Mouse (Mus musculus) 416B (cell line): ENCODE results near the gene Grb7.

Experiments
- DNase-seq: peaks from one replicate; pipeline ENCODE4 v3.0.0; 2011; ENCODE audit warnings: low read depth

The Grb7 gene

DNA sequence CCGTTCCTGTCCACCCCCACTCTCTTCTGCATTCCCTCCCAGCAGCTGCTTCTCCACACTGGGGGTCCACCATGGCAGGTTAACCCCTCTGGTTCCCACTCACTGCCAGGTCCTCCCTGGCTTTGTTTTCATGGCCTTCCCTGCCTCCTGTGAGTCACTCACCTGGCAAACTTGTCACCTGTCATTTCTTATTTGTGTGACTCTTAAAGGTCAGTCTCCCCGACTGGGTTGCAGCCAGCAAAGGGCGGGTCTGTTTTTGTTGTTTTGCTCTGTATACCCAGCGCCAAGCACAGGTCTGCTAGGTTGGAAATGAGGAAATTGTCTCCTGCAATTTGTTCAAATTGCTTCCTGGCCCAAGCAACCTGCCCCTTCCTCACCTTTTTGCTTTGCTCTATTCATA lies 515 bp upstream of the Grb7 start:
- no peak for DNase-seq

DNA sequence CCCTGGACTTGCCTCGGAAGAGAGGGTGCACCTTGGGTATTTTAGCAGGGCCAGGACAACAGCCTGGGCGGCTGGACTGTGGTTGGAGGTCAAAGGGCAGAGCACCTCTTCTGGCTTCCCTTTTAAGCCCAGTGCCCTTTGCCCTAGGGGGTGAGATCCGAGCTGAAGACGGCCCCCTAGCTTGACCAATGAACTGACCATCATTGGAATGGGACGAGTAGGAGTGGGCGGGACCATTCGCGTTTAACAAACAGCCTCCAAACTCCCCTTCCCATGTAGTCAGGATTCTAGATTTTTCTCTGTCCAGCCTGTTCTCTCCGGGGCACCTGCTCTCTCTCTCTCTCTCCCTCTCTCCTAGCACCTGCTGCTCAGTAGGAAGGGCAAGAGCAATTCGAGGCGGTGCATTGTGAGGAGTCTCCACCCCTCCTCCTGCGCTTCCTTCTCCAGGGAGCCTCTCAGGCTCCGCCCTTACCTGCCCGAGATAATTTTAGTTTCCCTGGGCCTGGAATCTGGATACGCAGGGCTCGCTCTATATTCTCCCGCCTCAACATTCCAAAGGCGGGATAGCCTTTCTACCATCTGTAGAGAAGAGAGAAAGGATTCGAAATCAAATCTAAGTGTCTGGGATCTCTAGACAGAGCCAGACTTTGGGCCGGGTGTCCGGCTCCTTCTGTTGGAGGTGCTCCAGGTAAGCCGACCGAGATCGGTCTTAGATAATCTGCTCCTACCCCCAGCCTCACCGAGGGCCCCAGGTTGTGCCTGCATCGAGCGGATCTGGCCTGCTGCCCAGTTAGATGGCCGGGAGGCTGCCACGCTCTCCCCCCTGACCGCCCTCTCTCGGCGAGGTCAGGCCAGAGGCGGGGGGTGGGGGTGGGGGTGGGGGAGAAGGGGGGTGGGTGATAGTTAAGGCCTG lies 624 bp downstream of the Grb7 start:
- DNase-seq, result no peak

- DNase-seq, result no peak
Measured at GRCm38 (mm10) chr11:98447475-98447834, 1.3 kb downstream of the Grb7 start.

- DNase-seq, result peak; percentile 51
Measured at GRCm38 (mm10) chr11:98448191-98448790, 2.1 kb downstream of the Grb7 start.

GRCm38 (mm10) chr11:98449419-98449818 lies 3.2 kb downstream of the Grb7 start:
- no peak for DNase-seq

DNA sequence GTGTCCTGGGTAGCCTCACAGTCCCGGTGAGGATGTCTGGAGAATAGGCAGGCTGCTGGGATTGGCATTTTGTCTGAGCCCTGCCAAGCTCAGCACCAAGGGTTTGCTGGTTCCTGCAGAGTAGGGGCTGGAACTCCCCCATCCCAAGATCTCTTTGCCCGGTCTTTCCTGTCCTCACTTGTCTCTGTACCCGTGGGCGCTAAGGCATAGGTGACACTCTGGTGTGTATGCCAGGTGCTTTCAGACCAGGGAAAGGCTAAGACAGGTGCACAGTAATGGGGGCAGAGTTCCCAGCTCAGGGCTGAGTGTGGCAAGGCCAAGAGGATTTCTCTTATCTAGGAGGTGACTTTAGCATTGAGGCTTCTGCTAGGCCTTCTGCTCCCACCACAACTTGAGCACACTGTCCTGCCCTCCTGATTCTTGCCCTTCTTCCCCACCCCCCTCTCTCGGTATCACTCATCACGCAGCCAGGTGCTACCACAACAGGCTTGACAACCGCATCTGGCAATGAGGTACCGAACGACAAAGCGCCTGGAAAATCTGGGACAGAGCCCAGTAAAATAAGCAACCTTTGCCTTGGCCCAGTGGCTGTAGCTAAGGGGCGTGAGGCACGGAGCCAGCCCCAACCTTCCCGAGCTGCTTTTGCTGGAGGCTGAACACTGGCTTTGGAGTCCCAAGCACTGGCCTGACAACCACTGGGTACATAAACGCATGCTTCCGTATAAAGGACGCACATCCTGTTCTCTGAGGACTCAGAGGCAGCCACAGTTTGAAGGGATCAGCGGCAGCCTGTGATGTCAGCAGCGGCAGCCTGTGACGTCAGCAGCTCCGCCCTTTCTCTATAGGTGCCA lies 4.0 kb downstream of the Grb7 start:
- no peak for DNase-seq

DNA sequence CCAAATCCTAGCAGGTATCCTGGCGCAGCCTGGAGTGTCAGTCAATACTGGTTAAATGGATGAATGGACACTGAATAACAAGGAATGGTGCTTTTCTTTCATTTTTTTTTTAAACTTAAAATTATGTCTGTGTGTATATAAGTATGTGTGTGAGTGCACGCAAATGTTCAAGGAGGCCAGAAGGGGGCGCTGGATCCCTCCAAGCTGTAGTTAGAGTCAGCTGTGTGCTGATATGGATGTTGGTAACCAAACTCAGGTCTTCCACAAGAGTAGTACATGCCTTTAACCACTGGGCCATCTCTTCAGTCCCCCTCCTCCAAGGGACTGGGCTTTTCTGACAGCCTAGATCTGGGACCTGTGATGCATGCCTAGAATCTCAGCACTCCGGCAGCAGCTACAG lies 9.3 kb downstream of the Grb7 start:
- DNase-seq, result peak; percentile 51

- no peak for DNase-seq
Measured at GRCm38 (mm10) chr11:98456545-98456944, 10.4 kb downstream of the Grb7 start.

DNA sequence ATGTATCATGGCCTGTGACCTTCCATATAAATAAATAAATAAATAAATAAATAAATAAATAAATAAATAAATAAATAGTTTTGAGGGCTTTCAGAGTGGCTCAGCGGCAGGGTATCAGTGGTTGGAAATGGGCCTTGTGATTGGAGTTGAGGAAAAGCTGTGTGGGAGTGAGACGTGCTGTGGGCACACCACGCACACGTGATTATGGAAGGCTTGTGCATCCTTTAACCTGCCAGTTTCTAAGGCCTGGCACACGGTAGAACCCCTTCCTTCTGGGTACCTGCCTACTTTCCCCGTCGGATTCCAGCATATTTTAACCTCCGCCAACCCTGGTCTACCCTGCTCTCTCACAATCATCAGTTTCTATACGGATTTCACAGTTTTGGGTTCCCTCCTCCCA lies 10.8 kb downstream of the Grb7 start:
- no peak for DNase-seq

DNA sequence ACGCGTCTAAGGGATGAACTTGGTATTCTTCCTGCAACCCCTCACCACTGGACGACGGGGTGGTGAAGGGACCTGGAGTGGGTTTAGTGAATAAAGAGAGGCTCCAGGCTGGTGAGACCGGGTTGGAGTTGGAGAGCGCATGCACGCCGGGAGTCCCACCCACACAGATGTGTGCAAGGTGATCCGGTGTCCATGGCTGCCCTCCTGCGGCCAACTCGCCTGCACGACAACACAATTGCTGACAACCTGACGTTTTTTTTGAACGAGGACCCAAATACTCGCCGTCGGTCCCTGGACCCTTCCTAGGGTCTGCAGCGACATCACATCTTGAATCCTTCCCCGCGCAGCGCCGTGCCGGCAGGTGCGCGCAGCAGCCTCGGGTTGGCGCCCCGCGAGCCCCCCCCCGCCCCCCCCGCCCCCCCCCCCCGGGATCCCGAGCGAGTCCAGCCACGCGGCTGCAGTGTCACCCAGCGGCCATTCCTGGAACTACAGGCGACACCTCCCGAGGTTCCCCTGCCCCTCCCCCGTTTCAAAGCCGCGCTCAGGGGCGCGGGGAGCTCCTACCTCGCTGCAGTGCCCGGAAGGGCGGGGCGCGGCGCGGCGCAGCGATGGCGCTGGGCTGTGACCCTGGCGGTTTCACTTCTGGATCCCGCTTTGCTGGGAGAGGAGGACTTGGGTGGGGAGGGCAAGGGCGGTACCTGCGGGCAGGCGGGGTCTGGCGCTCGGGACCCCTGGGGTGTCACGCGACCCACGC lies 11.3 kb downstream of the Grb7 start:
- DNase-seq, result peak; percentile 83

DNA sequence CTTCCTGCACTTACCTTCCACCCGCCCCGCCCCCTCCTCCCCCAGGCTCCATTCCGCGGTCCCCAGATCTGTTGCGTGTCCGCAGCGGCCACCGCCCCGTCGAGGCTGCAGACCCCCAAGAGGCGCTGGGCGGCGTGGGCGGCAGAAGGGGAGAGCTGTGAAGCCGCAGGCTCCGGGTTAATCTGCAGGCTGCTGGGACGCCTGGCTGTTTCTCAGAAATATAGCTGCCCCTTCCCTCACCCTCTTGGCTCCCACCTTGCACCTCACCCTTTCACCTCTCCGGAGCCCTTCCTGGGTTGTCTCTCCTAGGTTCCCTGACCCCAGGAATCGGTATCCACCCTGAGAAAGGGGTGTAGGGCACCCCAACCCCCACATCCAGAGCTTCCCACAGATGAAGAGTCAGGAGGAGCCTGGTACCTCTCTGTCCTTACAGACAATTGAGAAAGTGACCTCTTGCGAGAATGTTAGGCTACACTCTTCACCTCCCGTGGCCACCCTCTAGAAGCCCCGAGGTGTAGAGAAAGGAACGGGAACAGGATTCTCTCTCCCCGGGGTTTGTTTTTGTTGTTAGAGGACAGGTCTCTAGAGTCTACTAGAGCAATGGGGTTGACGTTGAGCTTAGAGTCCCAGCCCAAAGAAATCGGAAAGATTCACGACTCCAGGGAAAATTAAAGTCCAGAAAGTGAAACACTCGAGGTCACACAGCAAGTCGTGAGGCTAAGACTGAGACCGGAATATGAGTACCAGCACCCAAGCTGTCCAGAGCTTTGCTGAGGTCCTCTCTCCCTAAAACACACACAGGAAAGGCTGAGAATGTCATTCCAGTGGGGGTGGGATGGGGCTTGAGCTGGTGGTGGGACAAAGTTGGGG lies 12.2 kb downstream of the Grb7 start:
- DNase-seq, result no peak

GRCm38 (mm10) chr11:98459071-98459741 lies 13.0 kb downstream of the Grb7 start:
- DNase-seq, result no peak

DNA sequence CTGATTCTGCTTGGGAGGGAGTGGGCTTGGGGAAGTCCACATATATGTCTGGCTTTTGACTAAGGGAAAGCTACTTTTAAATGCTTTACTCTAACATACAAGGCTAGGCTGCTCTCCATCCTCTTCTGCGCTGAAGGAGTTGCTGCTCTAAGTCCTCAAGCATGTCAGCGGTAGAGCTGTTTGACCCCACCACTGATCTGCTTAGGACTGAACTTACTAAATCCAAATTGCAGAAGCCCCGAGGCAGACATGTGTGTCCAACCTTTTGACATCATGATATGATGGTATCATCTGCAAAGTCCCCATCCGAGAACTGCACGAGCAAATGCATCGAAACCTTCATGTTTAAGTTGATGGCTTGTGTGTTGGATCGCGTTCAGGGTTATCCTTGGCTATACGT lies 13.7 kb downstream of the Grb7 start:
- DNase-seq, result no peak

GRCm38 (mm10) chr11:98461109-98461720 lies 15.0 kb downstream of the Grb7 start:
- peak; percentile 56 for DNase-seq

GRCm38 (mm10) chr11:98462255-98462654 lies 16.1 kb downstream of the Grb7 start:
- DNase-seq, result no peak

- DNase-seq, result no peak
Measured at GRCm38 (mm10) chr11:98463911-98464310, 17.7 kb downstream of the Grb7 start.

DNA sequence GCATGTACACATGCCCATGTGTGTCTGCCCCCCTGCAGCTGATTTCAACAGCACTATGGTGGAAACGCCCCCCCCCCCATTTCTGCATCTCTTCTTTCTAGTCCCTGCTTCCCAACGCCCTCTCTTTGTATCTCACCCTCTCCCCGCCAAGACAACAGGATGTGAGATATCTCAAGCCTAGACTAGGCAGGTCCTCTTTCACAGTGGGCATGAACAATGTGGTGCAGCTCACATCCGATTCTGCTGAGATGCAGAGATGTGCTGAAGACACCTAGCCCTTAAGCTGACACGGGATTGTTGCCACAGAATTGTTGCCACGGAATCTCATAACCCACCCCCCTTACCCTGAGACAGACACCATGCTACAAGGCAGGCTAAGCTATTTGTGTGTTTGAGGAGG lies 18.3 kb downstream of the Grb7 start:
- no peak for DNase-seq

DNA sequence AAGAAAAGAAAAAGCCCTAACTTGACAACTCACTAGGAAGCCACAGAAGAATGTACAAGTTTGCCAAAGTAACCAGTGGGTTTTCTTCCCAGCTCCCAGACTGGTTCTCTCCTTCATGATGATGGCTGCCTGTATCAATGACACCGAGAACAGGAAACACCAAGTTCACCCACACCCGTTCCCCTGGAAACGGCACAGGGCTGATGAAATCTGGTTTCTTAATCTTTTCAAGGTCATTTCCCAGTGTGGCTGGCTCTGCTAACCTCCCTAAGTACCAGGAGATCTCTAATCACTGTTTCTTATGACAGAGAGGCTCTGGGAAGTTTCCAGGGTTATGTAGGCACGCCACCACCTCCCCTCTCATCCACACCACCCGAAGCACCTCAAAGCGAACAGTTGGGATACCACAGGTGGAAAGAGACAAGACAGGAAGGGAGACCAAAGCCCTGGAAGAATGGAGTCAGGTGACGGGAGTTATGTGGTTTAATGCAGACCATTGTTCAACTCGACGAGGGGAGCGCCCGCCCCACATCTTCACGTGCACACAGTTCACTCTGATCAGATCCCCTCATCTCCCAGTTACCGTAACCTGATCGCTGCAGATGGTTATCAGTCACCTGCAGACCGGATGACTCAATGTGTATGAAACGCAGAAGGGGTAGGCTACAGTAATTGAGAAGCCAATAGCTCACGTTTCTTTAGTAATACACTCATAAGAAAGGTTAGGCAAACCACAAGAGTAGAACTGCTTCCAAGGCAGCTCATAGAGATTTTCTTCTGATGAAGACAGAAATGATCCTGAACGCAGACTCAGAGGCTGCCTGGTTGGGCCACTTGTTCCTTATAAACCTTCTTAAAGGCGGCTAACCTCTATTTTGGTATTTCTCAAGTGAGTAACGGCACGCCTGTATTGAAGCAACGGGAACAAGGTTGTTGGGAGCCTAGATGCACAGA lies 23.8 kb downstream of the Grb7 start:
- DNase-seq, result peak; percentile 84

DNA sequence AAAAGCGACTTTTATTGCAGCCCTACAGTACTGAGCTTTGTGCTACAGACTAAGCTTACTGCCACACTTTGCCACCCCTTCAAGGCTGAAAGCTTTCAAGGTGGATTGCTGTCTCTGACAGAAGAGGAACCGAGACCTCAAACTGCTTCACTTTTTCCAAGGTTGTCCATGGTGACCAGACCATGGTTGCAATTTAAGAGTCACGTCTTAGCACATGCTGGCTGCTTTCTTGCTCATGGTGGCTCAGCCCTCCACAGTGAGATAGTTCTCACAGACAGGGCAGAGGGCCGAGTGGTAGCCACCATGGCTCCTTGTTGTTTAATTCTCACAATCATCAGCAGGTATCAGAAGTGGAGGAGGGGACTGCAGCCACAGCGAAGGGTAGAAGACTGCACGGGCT lies 24.6 kb downstream of the Grb7 start:
- DNase-seq, result no peak
